Mouse (Mus musculus) stomach, postnatal 0 days (tissue): ENCODE data around the gene Hist4h4. TPM values are rescaled to one million over a fixed set of nuclear protein-coding genes. Genes with fewer than 3 reads are reported as not detected.

Experiments used
- ATAC-seq: fragments of 200-750 bp; cut with Nextera tagmentation; 2 replicates; pipeline ENCODE4 v1.8.0; 2017; ENCODE audit not compliant: low FRiP score, low TSS enrichment
- DNase-seq: peaks from one replicate; pipeline ENCODE4 v3.0.0-alpha.2; 2016; ENCODE audit warnings: low spot score
- H3K27ac ChIP-seq: fragments of 300-500 bp; sonication (generic); replicated peaks from 2 replicates; pipeline ENCODE4 v1.5.1; 2014; ENCODE audit warnings: mild to moderate bottlenecking, control low read depth
- H3K27me3 ChIP-seq: fragments of 300-500 bp; sonication (generic); 2 replicates; pipeline ENCODE4 v1.6.1; 2014; ENCODE audit warnings: low read length; ENCODE audit not compliant: control insufficient read depth, insufficient read depth
- H3K36me3 ChIP-seq: fragments of 300-500 bp; sonication (generic); 2 replicates; pipeline ENCODE4 v1.6.1; 2014; ENCODE audit warnings: low read length, mixed read lengths; ENCODE audit not compliant: control insufficient read depth, insufficient read depth
- H3K4me1 ChIP-seq: fragments of 300-500 bp; sonication (generic); replicated peaks from 2 replicates; pipeline ENCODE4 v1.6.1; 2014; ENCODE audit warnings: antibody characterized with exemption; ENCODE audit not compliant: control insufficient read depth, insufficient read depth
- H3K4me2 ChIP-seq: fragments of 300-500 bp; sonication (generic); replicated peaks from 2 replicates; pipeline ENCODE4 v1.6.1; 2014; ENCODE audit warnings: low read depth, mild to moderate bottlenecking, control low read depth, moderate library complexity
- H3K4me3 ChIP-seq: fragments of 300-500 bp; sonication (generic); 2 replicates; pipeline ENCODE4 v1.5.1; 2014; ENCODE audit warnings: low read depth, low read length, control low read depth
- H3K9ac ChIP-seq: fragments of 300-500 bp; sonication (generic); 2 replicates; pipeline ENCODE4 v1.6.1; 2014; ENCODE audit warnings: mild to moderate bottlenecking, low read length, control low read depth, mixed read lengths
- H3K9me3 ChIP-seq: fragments of 300-500 bp; sonication (generic); 2 replicates; pipeline ENCODE4 v1.6.1; 2016; ENCODE audit warnings: low read length; ENCODE audit not compliant: control insufficient read depth
- CTCF ChIP-seq: IDR thresholded peaks from 2 replicates; pipeline ENCODE4 v1.5.1; 2016; ENCODE audit warnings: antibody characterized with exemption, low read depth, mild to moderate bottlenecking, moderate library complexity
- EP300 ChIP-seq: optimal IDR thresholded peaks from 2 replicates; pipeline ENCODE3; 2016; ENCODE audit warnings: antibody characterized with exemption
- WGBS: fragments of 180-500 bp; shearing (Covaris S2); extraction: QIAGEN DNeasy Blood & Tissue Kit; methylation state at CpG from one replicate; pipeline ENCODE4 v1.1.7; 2014; 5-methylcytosine and 5-hydroxymethylcytosine counted together
- polyA plus RNA-seq: library from polyadenylated mRNA; unstranded; fragments of >200 nt; fragmentation: Nextera tagmentation; extraction: Ambion mirVana; gene quantifications from 2 replicates; pipeline ENCODE4 v1.2.1, GENCODE M21; 2015

The Hist4h4 gene
- polyA plus RNA-seq, 1 experiment from 2014 or later = 0.68 TPM

DNA sequence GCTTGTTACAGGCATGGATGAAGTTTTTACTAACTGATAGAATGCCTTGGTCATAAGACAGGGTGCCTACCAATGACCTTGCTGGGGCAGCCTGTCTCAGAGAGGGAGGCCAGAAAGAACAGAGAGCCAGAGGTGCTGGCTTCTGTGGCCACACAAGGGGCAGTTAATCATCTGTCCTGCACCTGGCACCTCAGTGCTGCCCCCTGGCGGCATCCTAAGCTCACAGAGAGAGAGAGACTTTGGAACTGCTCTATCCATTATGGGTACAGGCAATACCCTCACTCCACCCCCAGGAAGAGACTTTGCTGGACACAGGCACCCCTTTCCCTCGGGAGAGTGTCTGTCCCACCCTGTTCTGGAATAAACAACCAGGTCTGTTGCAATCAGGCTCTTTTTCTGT is 43.6 kb upstream of the Hist4h4 start:
- Histone ChIP-seq H3K4me2 (no peak overlapping the region), H3K9me3 (no peaks in the 10 kb centered on the region), H3K36me3 (no peaks in the 10 kb centered on the region), H3K27ac (no peak overlapping the region), H3K4me1 (no peaks in the 10 kb centered on the region), H3K4me3 (no peak overlapping the region), H3K9ac (no peak overlapping the region), H3K27me3 (no peaks in the 10 kb centered on the region)
- DNase-seq = peak; percentile 68
- TF ChIP-seq EP300 = no peak
- TF ChIP-seq CTCF = peak; percentile 78
- 22% methylated on average over 2 of the region's 2 CpGs for WGBS
- ATAC-seq = peak; percentile 59; the same call in 1 of the 2 replicates

DNA sequence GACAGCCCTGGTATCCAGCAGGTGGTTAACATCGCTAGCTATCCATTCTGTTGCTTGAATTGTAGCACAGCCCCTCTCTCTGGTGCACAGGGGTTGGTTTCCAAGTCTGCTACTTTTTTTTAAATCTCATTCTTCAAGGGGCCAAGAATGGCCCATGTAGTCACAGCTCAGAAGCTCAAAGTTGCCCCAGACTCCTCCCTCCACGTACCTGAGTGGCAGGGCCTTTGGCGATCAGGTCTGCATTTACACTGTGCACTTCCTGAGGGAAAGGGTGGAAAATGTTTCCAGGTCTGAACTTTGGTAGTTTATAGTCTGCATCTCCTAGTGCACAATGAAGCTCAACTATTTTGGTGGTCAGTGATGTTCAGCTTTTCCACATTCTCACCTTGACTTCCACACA is 43.1 kb upstream of the Hist4h4 start:
- Histone ChIP-seq H3K4me1 (no peaks in the 10 kb centered on the region), H3K9me3 (no peaks in the 10 kb centered on the region), H3K9ac (no peak overlapping the region), H3K27ac (no peak overlapping the region), H3K27me3 (no peaks in the 10 kb centered on the region), H3K4me3 (no peak overlapping the region), H3K36me3 (no peaks in the 10 kb centered on the region), H3K4me2 (no peak overlapping the region)
- ATAC-seq (no peak), DNase-seq (no peak)
- TF ChIP-seq CTCF = no peak
- TF ChIP-seq EP300 = no peak
- WGBS = 92% methylated on average over 3 of the region's 3 CpGs

DNA sequence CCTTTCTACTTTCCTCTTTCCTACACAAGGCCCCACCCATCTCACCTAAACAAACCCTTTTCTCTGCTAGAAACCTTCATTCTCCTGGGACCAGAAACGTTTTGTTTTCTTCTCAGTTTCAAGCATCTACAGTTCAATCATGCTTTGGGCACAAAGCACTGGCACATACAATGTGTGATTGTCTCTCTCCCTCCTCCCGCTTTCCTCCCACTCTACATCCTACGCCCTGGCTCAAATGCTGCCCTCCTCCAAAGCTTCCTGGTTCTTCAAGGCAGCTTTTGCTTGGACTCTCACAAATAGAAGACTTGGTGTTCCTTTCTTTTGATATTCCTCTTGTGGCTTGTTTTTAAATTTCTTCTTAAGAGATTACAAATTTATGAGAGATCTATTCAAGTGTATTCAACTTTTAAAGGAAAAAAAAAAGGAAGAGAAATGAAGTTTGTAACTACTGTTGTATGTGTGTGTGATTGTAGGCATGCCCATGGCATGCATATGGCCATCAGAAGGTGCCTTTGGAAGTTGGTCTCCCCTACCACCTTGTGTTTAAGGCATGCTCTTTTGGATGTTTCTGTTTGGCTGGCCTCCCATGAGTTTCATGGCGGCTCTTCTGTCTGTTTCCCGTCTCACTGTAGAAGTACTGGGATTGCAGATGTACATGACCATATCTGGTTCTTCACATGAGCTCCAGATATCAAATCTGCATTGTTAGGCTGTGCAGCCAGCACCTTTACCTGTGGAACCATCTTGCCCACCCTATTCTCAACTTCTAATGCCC is 41.7 kb upstream of the Hist4h4 start:
- H3K9ac ChIP-seq = no peak overlapping the region
- 72% methylated on average over 5 of the region's 5 CpGs for WGBS

DNA sequence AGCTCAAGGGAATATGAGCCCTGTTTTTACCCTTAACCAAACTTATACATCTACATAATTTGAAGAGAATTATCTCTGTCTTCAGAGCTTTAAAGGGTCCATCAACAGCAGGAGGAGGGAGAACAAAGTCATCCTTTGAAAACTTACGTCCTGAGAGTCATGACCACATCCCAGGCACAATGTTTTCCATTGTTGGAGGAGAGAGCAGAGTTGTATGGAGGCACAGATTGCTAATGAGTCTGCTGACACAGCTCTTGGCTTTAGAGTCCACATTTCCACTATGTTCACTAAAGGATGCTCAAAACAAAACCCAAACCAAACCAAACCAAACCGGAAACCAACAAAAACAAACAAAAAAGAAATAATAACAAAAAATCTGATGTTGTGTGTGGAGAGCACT is 40.7 kb upstream of the Hist4h4 start:
- no peaks in the 10 kb centered on the region for H3K27me3 ChIP-seq
- no peak overlapping the region for H3K4me2 ChIP-seq
- ATAC-seq = no peak
- H3K4me1 ChIP-seq = no peaks in the 10 kb centered on the region
- H3K27ac ChIP-seq = no peak overlapping the region
- no peaks in the 10 kb centered on the region for H3K36me3 ChIP-seq
- no peak for DNase-seq
- no peak overlapping the region for H3K4me3 ChIP-seq
- TF ChIP-seq CTCF = no peak
- TF ChIP-seq EP300 = no peak
- no peak overlapping the region for H3K9ac ChIP-seq
- 56% methylated on average over 2 of the region's 2 CpGs for WGBS
- H3K9me3 ChIP-seq = no peaks in the 10 kb centered on the region

More for the DNA sequence above, 41.7 kb upstream of the Hist4h4 start:
- no peaks in the 10 kb centered on the region for H3K27me3 ChIP-seq
- TF ChIP-seq EP300 = no peak
- TF ChIP-seq CTCF = no peak
- DNase-seq (no peak), ATAC-seq (no peak)
- H3K4me2 ChIP-seq = no peak overlapping the region
- no peaks in the 10 kb centered on the region for H3K9me3 ChIP-seq
- no peaks in the 10 kb centered on the region for H3K36me3 ChIP-seq
- H3K4me3 ChIP-seq = no peak overlapping the region
- H3K4me1 ChIP-seq = no peaks in the 10 kb centered on the region
- no peak overlapping the region for H3K27ac ChIP-seq

DNA sequence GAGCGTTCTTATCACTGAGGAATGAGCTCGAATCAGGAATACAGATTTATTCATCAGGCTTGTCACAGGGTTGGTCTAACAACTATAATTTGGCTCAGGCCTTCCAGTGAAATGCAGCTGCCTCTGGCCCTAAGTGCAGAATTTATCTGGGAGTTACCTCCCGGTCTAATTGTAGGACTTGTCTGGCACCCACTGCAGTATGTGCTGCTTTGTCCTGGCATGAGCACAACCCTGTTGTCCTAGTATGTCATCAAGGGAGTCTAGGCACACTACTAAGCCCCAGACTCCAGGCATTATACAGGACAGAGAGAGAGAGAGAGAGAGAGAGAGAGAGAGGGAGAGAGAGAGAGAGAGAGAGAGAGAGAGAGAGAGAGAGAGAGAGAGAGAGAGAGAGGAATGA is 33.1 kb upstream of the Hist4h4 start:
- Histone ChIP-seq H3K4me3 (no peak overlapping the region), H3K36me3 (no peaks in the 10 kb centered on the region), H3K4me1 (no peaks in the 10 kb centered on the region), H3K9me3 (no peaks in the 10 kb centered on the region), H3K27ac (no peak overlapping the region), H3K27me3 (no peaks in the 10 kb centered on the region), H3K4me2 (no peak overlapping the region), H3K9ac (no peak overlapping the region)
- 67% methylated on average over 3 of the region's 3 CpGs for WGBS
- TF ChIP-seq EP300 (no peak), CTCF (no peak)
- no peak for ATAC-seq
- no peak for DNase-seq

DNA sequence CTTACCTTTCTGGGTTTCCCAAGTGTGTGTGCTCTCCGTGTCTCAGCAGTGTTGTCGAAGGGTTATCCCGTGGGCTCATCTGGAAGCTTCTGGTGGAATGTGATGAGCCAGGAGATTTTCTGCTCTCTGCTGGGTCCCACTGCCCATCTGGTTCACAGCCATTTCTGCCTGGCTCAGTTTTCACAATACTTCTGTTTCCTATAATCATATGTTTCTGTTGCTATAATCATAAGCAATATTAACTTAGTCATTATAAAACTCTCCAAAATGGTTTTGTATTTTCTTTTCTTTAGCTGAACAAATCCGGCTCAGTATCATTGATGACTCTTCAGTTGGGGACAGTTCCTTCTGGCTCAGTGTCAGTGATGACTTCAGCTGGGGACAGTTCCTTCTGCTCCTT is 31.1 kb upstream of the Hist4h4 start, which contains the start of gene Smco3:
TSS of gene Smco3 (minus strand) at position 101 of the 400 bp plus-strand sequence.
- no peak within 1 kb of the TSS for H3K27ac ChIP-seq
- no peaks in the 10 kb centered on the region for H3K9me3 ChIP-seq
- H3K4me2 ChIP-seq = no peak within 1 kb of the TSS
- no peak for ATAC-seq
- DNase-seq = no peak
- no peak within 1 kb of the TSS for H3K9ac ChIP-seq
- WGBS = 36% methylated on average over 4 of the region's 4 CpGs
- no peaks in the 10 kb centered on the region for H3K4me1 ChIP-seq
- TF ChIP-seq CTCF = no peak
- no peak for TF ChIP-seq EP300
- no peaks in the 10 kb centered on the region for H3K36me3 ChIP-seq
- H3K4me3 ChIP-seq = no peak within 1 kb of the TSS
- no peaks in the 10 kb centered on the region for H3K27me3 ChIP-seq
